Mouse (Mus musculus) brain, embryonic 14.5 days (tissue): ENCODE data around the gene Smarce1. TPM values are rescaled to one million over a fixed set of nuclear protein-coding genes. Genes with fewer than 3 reads are reported as not detected.

Experiments used
- DNase-seq: peaks from one replicate; pipeline ENCODE4 v3.0.0-alpha.2; 2011; ENCODE audit warnings: low read depth
- CTCF ChIP-seq: fragments of 200-500 bp; IDR thresholded peaks from 2 replicates; pipeline ENCODE4 v1.5.1; 2012; ENCODE audit warnings: inconsistent platforms, mild to moderate bottlenecking, moderate library complexity, borderline replicate concordance; ENCODE audit not compliant: insufficient read depth, insufficient read length; ENCODE audit errors: extremely low read depth
- POLR2A ChIP-seq: fragments of 200-500 bp; IDR thresholded peaks from 2 replicates; pipeline ENCODE4 v1.6.1; 2012; ENCODE audit warnings: mild to moderate bottlenecking, inconsistent platforms, borderline replicate concordance; ENCODE audit not compliant: poor library complexity, insufficient read depth, insufficient read length, severe bottlenecking; ENCODE audit errors: extremely low read depth
- polyA plus RNA-seq: library from polyadenylated mRNA; depleted of rRNA; stranded (reverse); fragments of >200 nt; gene quantifications from 2 replicates; pipeline ENCODE4 v1.2.3, GENCODE M21; 2012

Gene Smarce1
- polyA plus RNA-seq, 1 experiment: 270 TPM

- TF ChIP-seq POLR2A (no peak), CTCF (no peak)
- no peak for DNase-seq
Measured at GRCm38 (mm10) chr11:99177925-99178198, 53.0 kb downstream of the Smarce1 start.

GRCm38 (mm10) chr11:99177054-99177924, 53.5 kb downstream of the Smarce1 start:
- DNase-seq: no peak
- TF ChIP-seq CTCF (no peak), POLR2A (no peak)

- DNase-seq: no peak
- no peak for TF ChIP-seq CTCF
- no peak for TF ChIP-seq POLR2A
Measured at GRCm38 (mm10) chr11:99172002-99172401, 58.8 kb downstream of the Smarce1 start.

GRCm38 (mm10) chr11:99171442-99171841, 59.4 kb downstream of the Smarce1 start:
- no peak for DNase-seq
- no peak for TF ChIP-seq CTCF
- TF ChIP-seq POLR2A: no peak

GRCm38 (mm10) chr11:99170547-99171267, 60.1 kb downstream of the Smarce1 start:
- no peak for DNase-seq
- TF ChIP-seq CTCF (no peak), POLR2A (no peak)

GRCm38 (mm10) chr11:99170005-99170404, 60.8 kb downstream of the Smarce1 start:
- DNase-seq: no peak
- TF ChIP-seq CTCF (no peak), POLR2A (no peak)

DNA sequence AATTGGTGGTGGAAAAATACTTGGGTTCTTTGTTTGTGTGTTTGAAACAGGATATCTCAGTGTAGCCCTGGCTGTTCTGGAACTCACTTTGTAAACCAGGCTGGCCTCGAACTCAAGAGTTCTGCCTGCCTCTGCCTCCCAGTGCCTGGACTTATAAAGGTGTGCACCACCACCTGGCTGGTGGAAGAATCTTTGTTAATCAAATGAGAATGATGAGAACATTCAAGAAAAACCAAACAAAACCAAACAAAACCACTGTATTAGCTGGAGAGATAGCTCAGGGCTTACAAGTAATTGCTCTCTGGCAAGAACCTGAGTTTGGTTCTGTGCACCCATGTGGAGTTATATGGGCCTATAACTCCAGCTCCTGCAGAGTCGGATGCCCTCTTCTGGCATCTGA, 61.4 kb downstream of the Smarce1 start:
- no peak for TF ChIP-seq POLR2A
- TF ChIP-seq CTCF: no peak
- DNase-seq: no peak

- TF ChIP-seq CTCF: no peak
- TF ChIP-seq POLR2A: no peak
- no peak for DNase-seq
Measured at GRCm38 (mm10) chr11:99168030-99168474, 62.8 kb downstream of the Smarce1 start.

GRCm38 (mm10) chr11:99167576-99167975, 63.2 kb downstream of the Smarce1 start:
- TF ChIP-seq POLR2A (no peak), CTCF (no peak)
- no peak for DNase-seq

- no peak for DNase-seq
Measured at GRCm38 (mm10) chr11:99166241-99166640, 64.6 kb downstream of the Smarce1 start.

DNA sequence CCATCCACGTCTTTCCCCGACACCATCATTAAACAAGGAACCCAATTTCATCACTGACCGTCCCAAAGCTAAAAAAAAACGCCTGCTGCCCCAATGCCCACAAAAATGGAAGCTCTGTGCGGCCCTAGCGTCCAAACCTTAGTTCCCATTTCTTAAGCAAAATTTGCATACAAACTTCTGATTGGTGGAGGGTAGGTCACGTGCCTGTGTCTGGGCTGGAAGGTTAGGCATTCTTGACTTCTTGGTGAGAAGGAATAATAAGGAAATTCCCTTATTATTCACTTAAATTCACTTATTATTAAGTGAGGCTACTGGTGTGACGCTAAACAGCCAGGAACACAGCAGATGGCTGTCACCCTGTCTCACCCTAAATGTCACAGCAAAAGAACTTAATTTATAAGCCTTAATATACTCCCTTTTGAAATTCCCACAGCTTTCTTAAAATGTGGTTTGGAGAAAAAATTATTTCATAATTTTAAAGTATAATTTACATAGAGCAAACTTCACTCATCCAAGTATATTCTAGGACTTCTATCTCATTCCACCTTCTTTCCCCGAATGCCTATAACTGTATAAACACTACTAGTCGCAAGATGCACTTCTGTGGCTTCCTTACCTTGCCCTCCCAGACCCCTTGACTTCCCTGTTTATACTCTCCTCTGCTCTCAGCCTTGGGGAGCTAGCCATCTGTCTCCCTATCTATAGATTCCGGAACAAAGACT, 65.6 kb downstream of the Smarce1 start:
- DNase-seq: no peak
- TF ChIP-seq CTCF (no peak), POLR2A (no peak)

More at GRCm38 (mm10) chr11:99166241-99166640, 64.6 kb downstream of the Smarce1 start:
- TF ChIP-seq POLR2A (no peak), CTCF (no peak)

- DNase-seq: no peak
Measured at GRCm38 (mm10) chr11:99162972-99163686, 67.7 kb downstream of the Smarce1 start.

More at GRCm38 (mm10) chr11:99162972-99163686, 67.7 kb downstream of the Smarce1 start:
- TF ChIP-seq CTCF (no peak), POLR2A (no peak)
